Mouse (Mus musculus) heart, embryonic 13.5 days (tissue): ENCODE measurements around the gene Creb5. TPM values are rescaled to one million over a fixed set of nuclear protein-coding genes. Genes with fewer than 3 reads are reported as not detected.
"Not testable (repeated sequence)": the region's sequence is repeated elsewhere in the genome, so short reads cannot be mapped to it uniquely, and the experiment has no call there.

ENCODE experiments used
- ATAC-seq: fragments of 200-750 bp; cut with Nextera tagmentation; 2 replicates; pipeline ENCODE4 v1.8.0; 2017; ENCODE audit warnings: moderate TSS enrichment; ENCODE audit not compliant: insufficient number of reproducible peaks, low FRiP score, low TSS enrichment; ENCODE audit errors: extremely low read depth
- H3K27ac ChIP-seq: fragments of 300-500 bp; sonication (generic); replicated peaks from 2 replicates; pipeline ENCODE4 v1.5.1; 2015; ENCODE audit warnings: moderate library complexity, mild to moderate bottlenecking, inconsistent platforms
- H3K27me3 ChIP-seq: fragments of 300-500 bp; sonication (generic); replicated peaks from 2 replicates; pipeline ENCODE4 v1.6.1; 2015; ENCODE audit warnings: mild to moderate bottlenecking, inconsistent platforms
- H3K36me3 ChIP-seq: fragments of 300-500 bp; sonication (generic); 2 replicates; pipeline ENCODE4 v1.6.1; 2015; ENCODE audit warnings: mild to moderate bottlenecking, inconsistent platforms
- H3K4me1 ChIP-seq: fragments of 300-500 bp; sonication (generic); 2 replicates; pipeline ENCODE4 v1.6.1; 2015; ENCODE audit warnings: inconsistent platforms
- H3K4me2 ChIP-seq: fragments of 300-500 bp; sonication (generic); 2 replicates; pipeline ENCODE4 v1.6.1; 2015; ENCODE audit warnings: inconsistent platforms, mild to moderate bottlenecking, moderate library complexity
- H3K4me3 ChIP-seq: fragments of 300-500 bp; sonication (generic); 2 replicates; pipeline ENCODE4 v1.5.1; 2015; ENCODE audit warnings: moderate library complexity, mild to moderate bottlenecking, inconsistent platforms
- H3K9ac ChIP-seq: fragments of 300-500 bp; sonication (generic); 2 replicates; pipeline ENCODE4 v1.6.1; 2015; ENCODE audit warnings: inconsistent platforms, mild to moderate bottlenecking, moderate library complexity
- H3K9me3 ChIP-seq: fragments of 300-500 bp; sonication (generic); 2 replicates; pipeline ENCODE4 v1.6.1; 2016; ENCODE audit warnings: inconsistent platforms
- WGBS: fragments of 180-500 bp; shearing (Covaris S2); methylation state at CpG from one replicate; pipeline ENCODE4 v1.1.7; 2015; ENCODE audit warnings: mixed read lengths; 5-methylcytosine and 5-hydroxymethylcytosine counted together
- polyA plus RNA-seq: library from polyadenylated mRNA; unstranded; fragments of >200 nt; fragmentation: Nextera tagmentation; extraction: Ambion mirVana; gene quantifications from 2 replicates; pipeline ENCODE4 v1.2.1, GENCODE M21; 2015

Gene Creb5
- polyA plus RNA-seq, 1 experiment from 2014 or later = 31.1 TPM

DNA sequence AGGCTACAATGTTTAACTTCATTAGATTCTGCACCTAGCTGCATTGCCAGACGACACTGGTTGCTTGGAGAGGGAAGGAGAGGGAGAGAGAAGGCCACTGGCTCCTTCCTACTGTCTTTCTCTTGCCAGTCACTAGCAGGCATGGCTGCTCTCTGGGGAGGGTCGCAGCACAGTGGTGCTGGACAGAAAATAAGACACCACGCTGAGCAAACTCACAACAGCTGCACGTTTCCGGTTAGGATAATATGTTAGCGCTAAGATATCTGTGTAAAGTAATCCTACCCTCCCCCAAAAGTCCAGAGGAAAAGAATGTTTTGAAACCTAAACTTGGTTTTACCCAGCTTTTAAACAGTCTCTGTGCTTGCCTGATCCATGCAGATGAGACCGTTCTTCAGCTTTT lies 107.0 kb downstream of the Creb5 start:
- Histone ChIP-seq H3K4me1 (peaks cover 46% of the 10 kb centered on the region), H3K9ac (peak overlapping the region; percentile 48), H3K4me2 (peak overlapping the region; percentile 33), H3K9me3 (no peaks in the 10 kb centered on the region), H3K4me3 (no peak overlapping the region), H3K36me3 (peaks cover 11% of the 10 kb centered on the region; the same call in 1 of the 2 replicates), H3K27ac (peak overlapping the region; percentile 17; the same call in 1 of the 2 replicates), H3K27me3 (no peaks in the 10 kb centered on the region)
- WGBS = 22% methylated on average over 7 of the region's 7 CpGs
- ATAC-seq = no peak

DNA sequence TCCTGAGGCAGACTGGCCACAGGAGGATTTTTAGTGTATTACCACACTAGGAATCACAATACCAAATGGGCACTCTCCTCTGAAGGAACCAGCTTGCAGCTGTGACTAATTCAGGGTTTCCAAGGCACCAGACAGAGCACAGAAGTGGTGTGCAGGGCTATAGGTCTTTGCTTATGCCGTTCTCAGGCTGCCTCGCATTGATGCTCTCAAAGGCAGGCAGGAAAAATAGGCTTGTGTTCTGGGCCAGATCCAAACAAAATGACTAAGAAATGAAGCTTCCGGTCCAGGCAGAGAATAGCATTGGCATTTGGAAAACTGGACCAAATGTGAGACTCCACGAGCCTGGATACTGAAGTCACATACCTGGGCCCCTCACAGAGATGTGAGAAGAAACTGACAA lies 108.1 kb downstream of the Creb5 start:
- peaks cover 42% of the 10 kb centered on the region for H3K4me1 ChIP-seq
- H3K9me3 ChIP-seq = no peaks in the 10 kb centered on the region
- H3K4me2 ChIP-seq = no peak overlapping the region
- no peaks in the 10 kb centered on the region for H3K27me3 ChIP-seq
- 72% methylated on average over 4 of the region's 4 CpGs for WGBS
- peaks cover 8% of the 10 kb centered on the region; the same call in 1 of the 2 replicates for H3K36me3 ChIP-seq
- no peak overlapping the region for H3K9ac ChIP-seq
- no peak overlapping the region for H3K4me3 ChIP-seq
- no peak overlapping the region for H3K27ac ChIP-seq
- no peak for ATAC-seq

DNA sequence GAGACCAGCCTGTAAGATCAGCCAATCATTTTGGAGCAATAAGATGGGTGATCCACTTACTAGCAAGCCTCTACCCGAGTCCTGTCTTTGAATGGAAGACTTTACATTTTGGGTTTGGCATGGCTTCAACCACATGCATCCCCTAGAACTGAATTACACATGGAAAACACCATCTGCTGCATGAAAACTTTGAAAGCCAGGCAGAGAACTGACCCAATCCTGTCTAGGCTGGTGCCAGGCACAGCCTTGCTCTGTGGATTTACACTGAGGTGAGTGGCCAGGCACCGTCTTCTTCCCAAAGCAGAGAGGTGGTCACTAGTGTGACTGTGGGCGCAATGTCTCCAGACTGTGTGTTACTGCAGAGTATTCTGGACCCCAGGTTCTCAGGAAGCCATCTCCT lies 109.4 kb downstream of the Creb5 start:
- Histone ChIP-seq H3K36me3 (peaks cover 8% of the 10 kb centered on the region; the same call in 1 of the 2 replicates), H3K4me3 (no peak overlapping the region), H3K27ac (no peak overlapping the region), H3K4me1 (peaks cover 33% of the 10 kb centered on the region), H3K4me2 (no peak overlapping the region), H3K9me3 (no peaks in the 10 kb centered on the region), H3K9ac (no peak overlapping the region), H3K27me3 (no peaks in the 10 kb centered on the region)
- no peak for ATAC-seq
- 81% methylated on average over 3 of the region's 3 CpGs for WGBS

DNA sequence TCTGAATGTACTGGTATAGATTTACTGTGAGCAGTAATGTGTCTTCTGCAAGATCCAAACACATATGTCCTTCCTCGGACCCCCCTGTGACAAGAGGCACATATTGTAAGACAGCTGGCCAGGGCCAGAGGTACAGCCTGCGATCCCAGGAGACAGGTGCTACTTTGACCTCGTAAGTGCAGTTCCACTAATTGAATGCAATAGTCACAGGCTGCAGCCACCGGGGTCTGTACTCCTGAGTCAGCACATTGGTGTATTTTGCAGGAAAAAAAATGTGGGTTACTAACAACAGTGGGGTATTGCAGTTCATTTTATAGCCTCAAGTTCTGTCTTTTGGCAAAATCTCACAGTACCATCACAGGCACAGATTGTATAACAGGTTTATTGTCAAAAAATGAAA lies 110.7 kb downstream of the Creb5 start:
- no peak overlapping the region for H3K4me2 ChIP-seq
- peaks cover 8% of the 10 kb centered on the region; the same call in 1 of the 2 replicates for H3K36me3 ChIP-seq
- WGBS = 82% methylated on average over 4 of the region's 4 CpGs
- no peak overlapping the region for H3K9ac ChIP-seq
- no peak overlapping the region for H3K27ac ChIP-seq
- no peaks in the 10 kb centered on the region for H3K27me3 ChIP-seq
- no peak overlapping the region for H3K4me3 ChIP-seq
- no peaks in the 10 kb centered on the region for H3K9me3 ChIP-seq
- no peak for ATAC-seq
- H3K4me1 ChIP-seq = peaks cover 33% of the 10 kb centered on the region

DNA sequence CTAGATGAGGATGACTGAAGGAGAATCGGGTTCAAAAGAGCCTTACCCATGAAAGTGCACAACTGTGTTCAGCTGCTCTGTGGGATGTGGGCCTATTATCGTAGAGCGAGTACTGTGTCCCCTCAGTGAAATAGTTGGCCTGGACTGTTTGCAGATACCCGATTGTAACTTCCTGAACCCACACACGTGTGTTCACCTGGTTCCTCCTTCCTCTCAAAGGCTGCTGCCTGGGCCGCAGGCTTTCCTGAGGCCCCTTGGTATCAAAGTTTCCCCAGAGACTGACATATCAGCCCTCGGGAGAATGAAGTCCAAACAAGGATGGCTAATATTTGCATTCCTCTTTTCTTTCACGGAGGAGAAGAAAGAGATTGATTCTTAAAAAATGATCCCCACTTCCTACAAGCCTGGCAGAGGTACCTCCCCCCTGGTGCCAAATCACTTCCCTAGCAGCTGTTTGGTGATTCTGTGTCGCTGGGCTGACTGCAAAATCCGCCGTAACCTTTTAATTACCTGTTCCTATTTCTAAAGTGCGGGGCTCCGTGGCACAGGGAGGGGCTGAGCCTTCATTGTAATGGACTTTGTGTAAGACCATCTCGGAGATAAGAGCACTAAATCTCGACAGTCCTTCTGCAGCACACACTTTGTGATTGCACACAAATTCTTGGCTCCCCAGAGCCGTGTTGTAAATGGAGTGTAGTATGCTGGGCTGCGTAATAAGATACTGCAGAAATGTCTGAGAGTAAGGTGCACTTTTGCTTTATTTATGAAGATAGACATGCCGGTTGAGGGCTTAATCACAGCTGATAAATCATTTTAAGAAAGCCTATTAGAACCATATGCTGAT lies 111.4 kb downstream of the Creb5 start:
- H3K4me2 ChIP-seq = peak overlapping the region; percentile 30

DNA sequence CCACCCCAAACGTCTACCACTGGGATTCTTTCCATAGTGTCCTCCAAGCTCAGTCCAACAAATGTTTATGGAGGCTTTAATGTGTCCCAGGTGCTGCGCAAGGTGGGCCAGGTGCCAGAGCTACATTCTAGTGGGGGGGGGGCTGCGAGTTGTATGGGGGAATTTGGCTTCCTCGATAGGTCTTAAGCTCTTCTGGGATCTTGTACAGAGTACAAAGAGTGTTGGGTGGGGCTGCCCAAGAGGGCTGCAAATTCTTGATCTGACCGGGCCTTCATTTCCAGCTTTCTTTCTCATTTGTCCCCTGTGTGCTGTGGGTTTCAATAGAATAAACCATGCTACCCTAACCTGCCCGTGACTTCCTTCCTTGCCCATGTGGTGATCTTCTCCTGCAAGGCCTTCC lies 114.3 kb downstream of the Creb5 start:
- no peak overlapping the region for H3K4me2 ChIP-seq
- H3K27ac ChIP-seq = no peak overlapping the region
- no peak for ATAC-seq
- 83% methylated on average over 6 of the region's 6 CpGs for WGBS
- no peak overlapping the region for H3K9ac ChIP-seq
- peaks cover 12% of the 10 kb centered on the region for H3K4me1 ChIP-seq
- peaks cover 5% of the 10 kb centered on the region; the same call in 1 of the 2 replicates for H3K36me3 ChIP-seq
- no peaks in the 10 kb centered on the region for H3K27me3 ChIP-seq
- H3K9me3 ChIP-seq = no peaks in the 10 kb centered on the region
- no peak overlapping the region for H3K4me3 ChIP-seq

More for the DNA sequence above, 111.4 kb downstream of the Creb5 start:
- H3K4me3 ChIP-seq = no peak overlapping the region
- H3K36me3 ChIP-seq = peaks cover 8% of the 10 kb centered on the region; the same call in 1 of the 2 replicates
- H3K27ac ChIP-seq = no peak overlapping the region
- H3K9ac ChIP-seq = no peak overlapping the region
- peaks cover 30% of the 10 kb centered on the region for H3K4me1 ChIP-seq
- H3K27me3 ChIP-seq = no peaks in the 10 kb centered on the region
- no peak for ATAC-seq
- H3K9me3 ChIP-seq = no peaks in the 10 kb centered on the region
- 45% methylated on average over 18 of the region's 18 CpGs for WGBS

DNA sequence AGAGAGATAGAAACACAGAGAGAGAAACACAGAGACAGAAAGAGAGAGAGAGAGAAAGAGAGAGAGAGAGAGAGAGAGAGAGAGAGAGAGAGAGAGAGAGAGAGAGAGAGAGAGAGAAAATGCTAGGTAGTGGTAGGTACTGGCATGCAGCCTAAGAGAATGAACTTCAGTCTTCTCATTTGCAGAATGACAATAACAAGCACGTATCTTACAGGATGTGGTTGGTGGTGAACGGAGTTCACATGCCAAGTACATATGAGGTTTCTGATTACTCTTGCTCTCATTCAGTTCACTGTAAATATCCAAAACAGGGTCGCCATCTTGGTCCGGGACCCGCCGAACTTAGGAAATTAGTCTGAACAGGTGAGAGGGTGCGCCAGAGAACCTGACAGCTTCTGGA lies 115.5 kb downstream of the Creb5 start:
- peaks cover 12% of the 10 kb centered on the region for H3K4me1 ChIP-seq
- H3K4me3 ChIP-seq, H3K27ac ChIP-seq, H3K27me3 ChIP-seq, ATAC-seq, H3K9me3 ChIP-seq, H3K4me2 ChIP-seq, H3K36me3 ChIP-seq, H3K9ac ChIP-seq: not testable (repeated sequence)
- 92% methylated on average over 7 of the region's 7 CpGs for WGBS

DNA sequence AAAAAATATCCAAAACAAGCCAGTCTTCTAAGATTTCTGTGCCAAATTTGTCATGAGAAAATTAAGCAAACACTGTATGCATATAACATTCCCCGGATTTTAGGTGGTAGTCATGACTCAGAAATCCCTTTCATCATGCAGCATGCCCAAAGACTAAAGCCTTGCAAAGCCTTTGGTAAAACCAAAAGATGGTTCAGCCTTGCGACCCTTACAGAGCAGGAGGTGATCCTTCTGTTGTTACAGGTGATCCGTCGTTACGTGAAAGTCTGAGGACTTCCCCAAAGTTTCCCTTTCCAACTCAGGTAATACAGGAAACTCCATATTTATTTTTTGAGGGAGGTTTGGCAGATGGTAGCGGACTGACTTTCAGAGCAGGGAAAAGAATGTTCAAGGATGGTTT lies 122.1 kb downstream of the Creb5 start:
- 86% methylated on average over 6 of the region's 6 CpGs for WGBS
- ATAC-seq = no peak

DNA sequence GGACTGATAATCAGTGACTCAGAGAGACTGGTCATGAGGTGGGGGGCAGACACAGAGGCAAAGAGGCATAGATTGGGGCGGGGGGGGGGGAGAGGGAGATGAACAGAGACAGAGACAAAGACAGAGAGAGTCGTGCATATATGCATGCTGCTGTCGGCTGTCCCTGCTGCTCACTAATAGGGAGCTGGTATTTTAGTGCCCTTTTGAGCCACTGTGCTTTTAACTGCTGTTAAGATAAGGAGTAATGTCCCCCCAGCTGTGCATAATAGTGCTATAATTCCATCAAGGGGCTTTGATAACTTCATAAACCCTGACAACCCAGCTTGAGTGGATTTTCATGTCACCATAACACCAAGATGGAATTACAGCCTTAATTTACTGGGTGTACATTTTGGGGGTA lies 134.3 kb downstream of the Creb5 start:
- Histone ChIP-seq H3K27ac (no peak overlapping the region), H3K36me3 (no peaks in the 10 kb centered on the region), H3K4me2 (no peak overlapping the region), H3K4me3 (no peak overlapping the region), H3K9me3 (no peaks in the 10 kb centered on the region), H3K9ac (no peak overlapping the region), H3K4me1 (no peaks in the 10 kb centered on the region), H3K27me3 (no peaks in the 10 kb centered on the region)
- no peak for ATAC-seq
- 37% methylated on average over 3 of the region's 3 CpGs for WGBS

More for the DNA sequence above, 122.1 kb downstream of the Creb5 start:
- H3K4me1 ChIP-seq = no peaks in the 10 kb centered on the region
- H3K27me3 ChIP-seq = no peaks in the 10 kb centered on the region
- no peaks in the 10 kb centered on the region; the same call in 1 of the 2 replicates for H3K36me3 ChIP-seq
- H3K27ac ChIP-seq = no peak overlapping the region
- H3K9ac ChIP-seq = no peak overlapping the region
- no peaks in the 10 kb centered on the region for H3K9me3 ChIP-seq
- no peak overlapping the region for H3K4me3 ChIP-seq
- no peak overlapping the region for H3K4me2 ChIP-seq

DNA sequence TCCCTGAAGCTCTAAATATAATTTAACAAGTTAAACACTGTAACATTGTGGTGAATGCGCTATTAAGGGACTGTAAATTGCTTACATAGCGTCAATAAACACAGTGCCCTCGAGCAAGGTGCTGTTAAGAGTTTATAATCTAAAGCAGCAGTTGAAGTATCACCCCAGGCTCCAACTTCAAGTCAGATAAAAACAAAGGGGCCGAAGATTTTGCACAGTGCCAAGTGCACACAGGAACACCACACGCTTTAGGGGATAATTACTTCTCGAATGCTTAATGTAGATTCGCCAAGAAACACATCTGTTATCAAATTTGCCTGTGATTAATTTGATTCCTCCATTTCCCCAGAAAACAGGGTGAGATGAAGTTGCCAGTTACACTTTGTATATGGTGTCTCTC lies 142.3 kb downstream of the Creb5 start:
- H3K27ac ChIP-seq = no peak overlapping the region
- H3K9ac ChIP-seq = no peak overlapping the region
- ATAC-seq = no peak
- H3K9me3 ChIP-seq = no peaks in the 10 kb centered on the region
- 58% methylated on average over 7 of the region's 7 CpGs for WGBS
- no peak overlapping the region for H3K4me2 ChIP-seq
- H3K4me3 ChIP-seq = no peak overlapping the region
- H3K4me1 ChIP-seq = peaks cover 16% of the 10 kb centered on the region
- H3K27me3 ChIP-seq = no peaks in the 10 kb centered on the region
- H3K36me3 ChIP-seq = no peaks in the 10 kb centered on the region

DNA sequence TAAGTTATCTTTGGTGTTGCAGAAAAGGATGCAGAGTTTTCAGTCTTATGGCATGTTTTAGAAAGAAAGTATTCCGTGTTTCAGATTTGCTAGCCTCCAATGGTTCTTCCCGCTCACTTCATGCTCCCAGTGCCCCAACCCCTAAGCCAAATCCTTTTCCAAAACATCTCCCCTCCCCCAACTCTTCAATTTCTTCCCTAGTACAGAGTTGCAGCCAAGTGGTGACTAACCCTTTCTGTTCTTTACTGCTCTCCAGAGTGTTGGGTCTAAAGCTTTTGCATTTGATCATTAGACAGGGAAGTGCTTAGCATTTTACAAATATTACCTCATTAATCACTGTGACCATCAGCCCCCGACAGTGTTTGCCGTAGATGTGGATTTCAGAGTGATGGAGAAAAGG lies 142.8 kb downstream of the Creb5 start:
- no peak overlapping the region for H3K4me2 ChIP-seq
- no peaks in the 10 kb centered on the region for H3K27me3 ChIP-seq
- H3K9ac ChIP-seq = no peak overlapping the region
- H3K4me3 ChIP-seq = no peak overlapping the region
- no peaks in the 10 kb centered on the region for H3K9me3 ChIP-seq
- H3K36me3 ChIP-seq = no peaks in the 10 kb centered on the region
- peaks cover 16% of the 10 kb centered on the region for H3K4me1 ChIP-seq
- no peak for ATAC-seq
- 58% methylated on average over 4 of the region's 4 CpGs for WGBS
- H3K27ac ChIP-seq = no peak overlapping the region
